Mouse (Mus musculus) lung, postnatal 0 days (tissue): ENCODE results near the gene Irgm1.

Source experiments
- CTCF ChIP-seq: IDR thresholded peaks from 2 replicates; pipeline ENCODE4 v1.5.1; 2016; ENCODE audit warnings: antibody characterized with exemption, mild to moderate bottlenecking
- EP300 ChIP-seq: IDR thresholded peaks from 2 replicates; pipeline ENCODE4 v1.6.1; 2016; ENCODE audit warnings: antibody characterized with exemption, mild to moderate bottlenecking, control low read depth

DNA sequence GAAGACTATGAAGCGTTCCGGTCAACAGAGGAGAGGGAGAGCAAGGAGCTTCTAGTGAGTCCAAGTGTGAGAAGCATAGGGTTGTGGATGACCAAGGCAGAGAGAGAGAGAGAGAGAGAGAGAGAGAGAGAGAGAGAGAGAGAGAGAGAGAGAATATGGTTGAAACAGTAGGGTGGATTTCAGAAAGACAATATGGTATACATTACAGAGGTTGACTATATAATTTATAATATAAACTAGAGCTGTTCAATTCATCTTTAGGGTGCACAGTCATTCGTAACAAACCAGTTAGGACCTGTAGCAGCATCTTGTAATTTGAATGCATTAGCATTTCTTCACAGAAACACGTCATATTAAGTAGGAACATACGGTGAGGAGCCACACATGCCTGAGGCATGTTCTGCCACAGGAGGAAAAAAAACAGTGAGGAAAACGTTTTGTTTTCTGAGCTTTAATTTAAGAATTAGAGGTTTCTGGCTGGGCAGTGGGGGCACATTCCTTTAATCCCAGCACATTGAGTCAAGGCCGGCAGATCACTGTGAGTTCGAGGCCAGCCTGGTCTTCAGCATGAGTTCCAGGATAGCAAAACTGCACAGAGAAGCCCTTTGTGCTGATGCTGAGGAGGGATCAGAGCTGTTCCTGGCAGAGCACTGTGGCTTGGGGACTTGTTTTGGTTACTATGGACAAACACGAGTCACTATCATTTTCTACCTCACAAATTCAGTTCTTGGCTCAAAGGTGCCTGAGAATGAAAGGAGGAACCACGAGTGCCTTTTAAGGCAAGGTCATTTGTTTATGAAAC is 32.4 kb downstream of the Irgm1 start:
- TF ChIP-seq CTCF (no peak), EP300 (no peak)
